Comparison of ENCODE assay signal across 11 mouse cellular contexts in genomic region chr10:110921890-110922289, GRCm38 (mm10). TPM values are rescaled to one million over a fixed set of nuclear protein-coding genes. Genes with fewer than 3 reads are reported as not detected.
A peak's percentile ranks its signal among the peaks of the same experiment; 100 is the strongest.
DNase-seq lines count a peak whose midpoint lies in the region; ATAC-seq and TF ChIP-seq lines count a peak whose summit lies in the region.
"Had no signal": no experiment of that assay in that cellular context is flagged by ENCODE, and none has a peak within 500 bp of the region (broad histone marks: within the 10 kb centered on the region; RNA-seq: fewer than 3 reads in every experiment).

No protein-coding gene starts in this region.

- no peaks in the 10 kb centered on the region for H3K9me3 ChIP-seq in kidney, embryonic 14.5 days (ENCODE audit: control insufficient read depth, low read length)
- H3K9me3 ChIP-seq in intestine, embryonic 16.5 days (ENCODE audit: control insufficient read depth, low read length) = no peaks in the 10 kb centered on the region

- H3K4me2 ChIP-seq in kidney, embryonic 14.5 days (replicated peaks; ENCODE audit: low read depth, low read length) = peak overlapping the region; percentile 79
- H3K4me2 ChIP-seq in intestine, embryonic 16.5 days (ENCODE audit: low read depth, low read length) = peak overlapping the region; percentile 77
- H3K4me2 ChIP-seq in myocyte (ENCODE audit: low read depth) = peak overlapping the region; percentile 71

- H3K4me3 ChIP-seq in kidney, embryonic 14.5 days (ENCODE audit: low read length) = no peak overlapping the region; the same call in 1 of the 2 replicates
- peak overlapping the region; percentile 91 for H3K4me3 ChIP-seq in embryonic fibroblast, embryonic 13.5 days (ENCODE audit: insufficient read depth, low read length)
- H3K4me3 ChIP-seq in intestine, embryonic 16.5 days (ENCODE audit: low read length) = peak overlapping the region; percentile 66
- peak overlapping the region; percentile 90 for H3K4me3 ChIP-seq in myocyte
- H3K4me3 ChIP-seq: megakaryocyte, embryonic 14.5 days had no signal

- H3K27me3 ChIP-seq in kidney, embryonic 14.5 days (ENCODE audit: control insufficient read depth, insufficient read depth, low read length) = no peaks in the 10 kb centered on the region
- no peaks in the 10 kb centered on the region for H3K27me3 ChIP-seq in intestine, embryonic 16.5 days (replicated peaks; ENCODE audit: control insufficient read depth, insufficient read depth, low read length)
- no peaks in the 10 kb centered on the region for H3K27me3 ChIP-seq in myocyte (ENCODE audit: control insufficient read depth, insufficient read depth, insufficient read length)

- no peak overlapping the region for H3K27ac ChIP-seq in kidney, embryonic 14.5 days (ENCODE audit: low read depth, low read length)
- no peak overlapping the region for H3K27ac ChIP-seq in embryonic fibroblast, embryonic 13.5 days (ENCODE audit: insufficient read depth, low read length)
- H3K27ac ChIP-seq in intestine, embryonic 16.5 days (ENCODE audit: low read length) = peak overlapping the region; percentile 83

- no peak overlapping the region for H3ac ChIP-seq in myocyte (ENCODE audit: control insufficient read depth, insufficient read length)

- intact Hi-C loops in left cerebral cortex, postnatal 10 days (cut with DNase I) = loop anchor here (5.0 kb wide), 1 partner anchor 115 kb away; no protein-coding TSS in a partner anchor
- intact Hi-C loops in gastrocnemius, postnatal 36 days (cut with DNase I) = no loop called here

- H3K79me2 ChIP-seq in myocyte (ENCODE audit: control insufficient read depth, insufficient read depth) = peaks cover 68% of the 10 kb centered on the region

- TF ChIP-seq CTCF in embryonic fibroblast, embryonic 13.5 days (IDR thresholded peaks at IDR 0.05; ENCODE audit: borderline replicate concordance, insufficient read depth, low read length) = no peak

- DNase-seq in kidney, postnatal 10 days = no peak
- no peak for DNase-seq in spleen, postnatal 4 days (ENCODE audit: low spot score in 2 of 2)
- no peak for DNase-seq in left cerebral cortex, postnatal 10 days (ENCODE audit: extremely low spot score in 1 of 2, low spot score in 2 of 2)
- DNase-seq in gastrocnemius, postnatal 36 days = no peak
- DNase-seq: kidney, postnatal 4 days; right cerebral cortex, postnatal 4 days had no signal

- H3K4me1 ChIP-seq in kidney, embryonic 14.5 days (ENCODE audit: control insufficient read depth, insufficient read depth, low read length) = 0 out of 2 replicates have a peak, but pooled peaks cover 3% of the 10 kb centered on the region
- H3K4me1 ChIP-seq in embryonic fibroblast, embryonic 13.5 days (ENCODE audit: control insufficient read depth, insufficient read depth, low read length) = peaks cover 15% of the 10 kb centered on the region
- peaks cover 36% of the 10 kb centered on the region for H3K4me1 ChIP-seq in intestine, embryonic 16.5 days (ENCODE audit: control insufficient read depth, insufficient read depth, low read length)

- no peak for ATAC-seq in kidney, embryonic 14.5 days (ENCODE audit: low FRiP score, low TSS enrichment)
- peak; percentile 58 for ATAC-seq in intestine, embryonic 16.5 days

- WGBS in kidney, embryonic 14.5 days = 50% methylated on average over 3 of the region's 3 CpGs
- WGBS in intestine, embryonic 16.5 days = 50% methylated on average over 3 of the region's 3 CpGs

- no peak for TF ChIP-seq POLR2A in embryonic fibroblast, embryonic 13.5 days (IDR thresholded peaks at IDR 0.05; ENCODE audit: low read depth, low read length)
- no peak for TF ChIP-seq POLR2A in myocyte (IDR thresholded peaks at IDR 0.05; ENCODE audit: insufficient read length, low read depth)

- H3K36me3 ChIP-seq in kidney, embryonic 14.5 days (ENCODE audit: control insufficient read depth, insufficient read depth, low read length) = no peaks in the 10 kb centered on the region
- H3K36me3 ChIP-seq in intestine, embryonic 16.5 days (ENCODE audit: control insufficient read depth, insufficient read depth, low read length) = no peaks in the 10 kb centered on the region
- H3K36me3 ChIP-seq in myocyte (ENCODE audit: control insufficient read depth, insufficient read depth) = no peaks in the 10 kb centered on the region

- H3K9ac ChIP-seq in kidney, embryonic 14.5 days (ENCODE audit: low read depth, low read length) = no peak overlapping the region
- peak overlapping the region; percentile 12; the same call in 1 of the 2 replicates for H3K9ac ChIP-seq in intestine, embryonic 16.5 days (ENCODE audit: low read depth, low read length)

TF ChIP-seq in myocyte, 11 proteins besides CTCF, POLR2A, EP300 and RAD21:
- TF ChIP-seq MYOD1 (IDR thresholded peaks at IDR 0.05; ENCODE audit: control insufficient read depth in 1 of 3, insufficient read length in 2 of 3, low read depth in 2 of 3) (no peak), USF1 (IDR thresholded peaks at IDR 0.05; ENCODE audit: low read depth) (no peak), TCF3 (IDR thresholded peaks at IDR 0.05; ENCODE audit: insufficient read length, low read depth) (no peak), E2F4 (IDR thresholded peaks at IDR 0.05; ENCODE audit: insufficient read depth) (no peak), POLR2AphosphoS2 (IDR thresholded peaks at IDR 0.05; ENCODE audit: insufficient read length, low read depth) (no peak)

RNA-seq across cellular contexts. Expression of gene Csrp2, which starts 2.3 kb away (rescaled TPM):
- polyA plus RNA-seq in kidney, embryonic 14.5 days (2014; fragmentation: Nextera tagmentation; extraction: Ambion mirVana) = 157 and 158 TPM in 2 replicates
- 70.6 and 92.6 TPM in 2 replicates for polyA plus RNA-seq in embryonic fibroblast, embryonic 13.5 days (2011; ENCODE audit: insufficient read length, low read depth, missing spikeins)
- polyA plus RNA-seq in intestine, embryonic 16.5 days (2015; fragmentation: Nextera tagmentation; extraction: Ambion mirVana) = 236 and 254 TPM in 2 replicates
- polyA plus RNA-seq in myocyte (2012; fragmentation: generic; extraction: Trizol) = 264 TPM
- total RNA-seq in left cerebral cortex, postnatal 10 days (2021) = 10 to 100 TPM; 49.6 to 51.0 TPM
- 1 to 10 TPM; 5.9 to 6.2 TPM for total RNA-seq in gastrocnemius, postnatal 36 days (2021)
